Mouse (Mus musculus): ENCODE measurements around the gene Tmem186. TPM values are rescaled to one million over a fixed set of nuclear protein-coding genes. Genes with fewer than 3 reads are reported as not detected.

Tmem186 gene
- polyA plus RNA-seq, 1 experiment: 8.2 TPM

GRCm38 (mm10) chr16:8668386-8668785 lies 30.9 kb upstream of the Tmem186 start:
- H3K4me3 ChIP-seq (replicated peaks; ENCODE audit: extremely low read depth, low read depth, low read length): no peak overlapping the region
- no peak for DNase-seq
- WGBS: 51% methylated on average over 2 of the region's 2 CpGs
- peaks cover 38% of the 10 kb centered on the region for H3K4me1 ChIP-seq (ENCODE audit: control insufficient read depth, insufficient read depth, low read length)
- TF ChIP-seq CTCF (IDR thresholded peaks at IDR 0.05; ENCODE audit: insufficient read depth, low read length) (no peak), POLR2A (IDR thresholded peaks at IDR 0.05; ENCODE audit: borderline replicate concordance, extremely low read depth, low read depth, low read length) (no peak)

GRCm38 (mm10) chr16:8667814-8668213 lies 30.3 kb upstream of the Tmem186 start:
- Histone ChIP-seq H3K4me1 (ENCODE audit: control insufficient read depth, insufficient read depth, low read length) (peaks cover 42% of the 10 kb centered on the region), H3K4me3 (replicated peaks; ENCODE audit: extremely low read depth, low read depth, low read length) (no peak overlapping the region)
- TF ChIP-seq POLR2A (IDR thresholded peaks at IDR 0.05; ENCODE audit: borderline replicate concordance, extremely low read depth, low read depth, low read length) (no peak), CTCF (IDR thresholded peaks at IDR 0.05; ENCODE audit: insufficient read depth, low read length) (no peak)
- DNase-seq: no peak
- WGBS: 46% methylated on average over 4 of the region's 4 CpGs

GRCm38 (mm10) chr16:8667261-8667660 lies 29.7 kb upstream of the Tmem186 start:
- H3K4me3 ChIP-seq (replicated peaks; ENCODE audit: extremely low read depth, low read depth, low read length): no peak overlapping the region
- TF ChIP-seq POLR2A (IDR thresholded peaks at IDR 0.05; ENCODE audit: borderline replicate concordance, extremely low read depth, low read depth, low read length) (peak; percentile 43; the same call in 1 of the 2 replicates), CTCF (IDR thresholded peaks at IDR 0.05; ENCODE audit: insufficient read depth, low read length) (no peak)
- no peak for DNase-seq
- 31% methylated on average over 7 of the region's 7 CpGs for WGBS
- peaks cover 45% of the 10 kb centered on the region for H3K4me1 ChIP-seq (ENCODE audit: control insufficient read depth, insufficient read depth, low read length)

- 13% methylated on average over 2 of the region's 2 CpGs for WGBS
- DNase-seq: no peak
- TF ChIP-seq CTCF (IDR thresholded peaks at IDR 0.05; ENCODE audit: insufficient read depth, low read length): no peak
- TF ChIP-seq POLR2A (IDR thresholded peaks at IDR 0.05; ENCODE audit: borderline replicate concordance, extremely low read depth, low read depth, low read length): no peak
- Histone ChIP-seq H3K4me1 (ENCODE audit: control insufficient read depth, insufficient read depth, low read length) (peaks cover 45% of the 10 kb centered on the region), H3K4me3 (replicated peaks; ENCODE audit: extremely low read depth, low read depth, low read length) (no peak overlapping the region)
Measured at GRCm38 (mm10) chr16:8666452-8666851, 28.9 kb upstream of the Tmem186 start.

GRCm38 (mm10) chr16:8665367-8665766 lies 27.9 kb upstream of the Tmem186 start:
- TF ChIP-seq CTCF (IDR thresholded peaks at IDR 0.05; ENCODE audit: insufficient read depth, low read length): no peak
- TF ChIP-seq POLR2A (IDR thresholded peaks at IDR 0.05; ENCODE audit: borderline replicate concordance, extremely low read depth, low read depth, low read length): no peak
- no peak for DNase-seq
- H3K4me3 ChIP-seq (replicated peaks; ENCODE audit: extremely low read depth, low read depth, low read length): no peak overlapping the region
- WGBS: 53% methylated on average over 5 of the region's 5 CpGs
- H3K4me1 ChIP-seq (ENCODE audit: control insufficient read depth, insufficient read depth, low read length): peaks cover 39% of the 10 kb centered on the region

GRCm38 (mm10) chr16:8663606-8664539 lies 26.4 kb upstream of the Tmem186 start:
- WGBS: 73% methylated on average over 24 of the region's 24 CpGs
- DNase-seq: no peak
- no peak overlapping the region for H3K4me3 ChIP-seq (replicated peaks; ENCODE audit: extremely low read depth, low read depth, low read length)
- TF ChIP-seq POLR2A (IDR thresholded peaks at IDR 0.05; ENCODE audit: borderline replicate concordance, extremely low read depth, low read depth, low read length) (no peak), CTCF (IDR thresholded peaks at IDR 0.05; ENCODE audit: insufficient read depth, low read length) (no peak)
- H3K4me1 ChIP-seq (ENCODE audit: control insufficient read depth, insufficient read depth, low read length): peaks cover 31% of the 10 kb centered on the region

GRCm38 (mm10) chr16:8663022-8663421 lies 25.5 kb upstream of the Tmem186 start:
- no peak overlapping the region for H3K4me3 ChIP-seq (replicated peaks; ENCODE audit: extremely low read depth, low read depth, low read length)
- H3K4me1 ChIP-seq (ENCODE audit: control insufficient read depth, insufficient read depth, low read length): peaks cover 30% of the 10 kb centered on the region
- no peak for TF ChIP-seq POLR2A (IDR thresholded peaks at IDR 0.05; ENCODE audit: borderline replicate concordance, extremely low read depth, low read depth, low read length)
- no peak for TF ChIP-seq CTCF (IDR thresholded peaks at IDR 0.05; ENCODE audit: insufficient read depth, low read length)
- WGBS: 41% methylated on average over 2 of the region's 2 CpGs
- no peak for DNase-seq

GRCm38 (mm10) chr16:8658764-8659163 lies 21.3 kb upstream of the Tmem186 start:
- no peak for TF ChIP-seq POLR2A (IDR thresholded peaks at IDR 0.05; ENCODE audit: borderline replicate concordance, extremely low read depth, low read depth, low read length)
- TF ChIP-seq CTCF (IDR thresholded peaks at IDR 0.05; ENCODE audit: insufficient read depth, low read length): no peak
- WGBS: 90% methylated on average over 4 of the region's 4 CpGs

GRCm38 (mm10) chr16:8658349-8658748 lies 20.8 kb upstream of the Tmem186 start:
- 79% methylated on average over 4 of the region's 4 CpGs for WGBS
- Histone ChIP-seq H3K4me3 (replicated peaks; ENCODE audit: extremely low read depth, low read depth, low read length) (no peak overlapping the region), H3K4me1 (ENCODE audit: control insufficient read depth, insufficient read depth, low read length) (peaks cover 6% of the 10 kb centered on the region; the same call in 1 of the 2 replicates)
- no peak for DNase-seq
- no peak for TF ChIP-seq POLR2A (IDR thresholded peaks at IDR 0.05; ENCODE audit: borderline replicate concordance, extremely low read depth, low read depth, low read length)
- no peak for TF ChIP-seq CTCF (IDR thresholded peaks at IDR 0.05; ENCODE audit: insufficient read depth, low read length)

More at GRCm38 (mm10) chr16:8658764-8659163, 21.3 kb upstream of the Tmem186 start:
- H3K4me1 ChIP-seq (ENCODE audit: control insufficient read depth, insufficient read depth, low read length): peaks cover 7% of the 10 kb centered on the region; the same call in 1 of the 2 replicates
- no peak overlapping the region for H3K4me3 ChIP-seq (replicated peaks; ENCODE audit: extremely low read depth, low read depth, low read length)
- DNase-seq: no peak

- 74% methylated on average over 2 of the region's 2 CpGs for WGBS
- no peak for TF ChIP-seq POLR2A (IDR thresholded peaks at IDR 0.05; ENCODE audit: borderline replicate concordance, extremely low read depth, low read depth, low read length)
- no peak for TF ChIP-seq CTCF (IDR thresholded peaks at IDR 0.05; ENCODE audit: insufficient read depth, low read length)
- Histone ChIP-seq H3K4me1 (ENCODE audit: control insufficient read depth, insufficient read depth, low read length) (no peaks in the 10 kb centered on the region), H3K4me3 (replicated peaks; ENCODE audit: extremely low read depth, low read depth, low read length) (no peak overlapping the region)
- DNase-seq: no peak
Measured at GRCm38 (mm10) chr16:8656256-8656655, 18.7 kb upstream of the Tmem186 start.

Measured in lung, adult 2 months (tissue).